Mouse (Mus musculus) liver, embryonic 14.5 days (tissue): ENCODE data around the gene Olfr1369-ps1.

Experiments used
- CTCF ChIP-seq: IDR thresholded peaks from 2 replicates; pipeline ENCODE4 v1.5.1; 2016; ENCODE audit warnings: antibody characterized with exemption, low read depth, control low read depth
- EP300 ChIP-seq: IDR thresholded peaks from 2 replicates; pipeline ENCODE4 v1.6.1; 2016; ENCODE audit warnings: antibody characterized with exemption, low read depth

GRCm38 (mm10) chr13:21145767-21146166 lies 34.5 kb downstream of the Olfr1369-ps1 start, which contains the start of gene Olfr1368:
- no peak for TF ChIP-seq CTCF
- no peak for TF ChIP-seq EP300
